Mouse (Mus musculus) limb, embryonic 10.5 days (tissue): ENCODE measurements around the gene Gm17078. TPM values are rescaled to one million over a fixed set of nuclear protein-coding genes. Genes with fewer than 3 reads are reported as not detected.
"Not testable (repeated sequence)": the region's sequence is repeated elsewhere in the genome, so short reads cannot be mapped to it uniquely, and the experiment has no call there.

Experiments
- DNase-seq: peaks from one replicate; pipeline ENCODE4 v3.0.0-alpha.2; 2017; ENCODE audit warnings: low spot score
- H3K27ac ChIP-seq: fragments of 300-500 bp; sonication (generic); 2 replicates; pipeline ENCODE4 v1.5.1; 2016; ENCODE audit warnings: mild to moderate bottlenecking
- H3K27me3 ChIP-seq: fragments of 300-500 bp; sonication (generic); 2 replicates; pipeline ENCODE4 v1.6.1; 2016; ENCODE audit warnings: low read depth, mild to moderate bottlenecking; ENCODE audit not compliant: poor library complexity, severe bottlenecking
- H3K36me3 ChIP-seq: fragments of 300-500 bp; sonication (generic); 2 replicates; pipeline ENCODE4 v1.6.1; 2016; ENCODE audit warnings: mild to moderate bottlenecking, moderate library complexity
- H3K4me1 ChIP-seq: fragments of 300-500 bp; sonication (generic); 2 replicates; pipeline ENCODE4 v1.6.1; 2016
- H3K4me3 ChIP-seq: fragments of 300-500 bp; sonication (generic); 2 replicates; pipeline ENCODE4 v1.5.1; 2016; ENCODE audit warnings: mild to moderate bottlenecking, moderate library complexity
- H3K9me3 ChIP-seq: fragments of 300-500 bp; sonication (generic); replicated peaks from 2 replicates; pipeline ENCODE4 v1.6.1; 2016; ENCODE audit warnings: mild to moderate bottlenecking
- WGBS: fragments of 180-500 bp; shearing (Covaris S2); methylation state at CpG from one replicate; pipeline ENCODE4 v1.1.7; 2016; 5-methylcytosine and 5-hydroxymethylcytosine counted together
- polyA plus RNA-seq: library from polyadenylated mRNA; unstranded; fragments of >200 nt; fragmentation: Nextera tagmentation; extraction: Ambion mirVana; gene quantifications from 2 replicates; pipeline ENCODE4 v1.2.1, GENCODE M21; 2016

The Gm17078 gene
- polyA plus RNA-seq: not detected in 2 replicates

DNA sequence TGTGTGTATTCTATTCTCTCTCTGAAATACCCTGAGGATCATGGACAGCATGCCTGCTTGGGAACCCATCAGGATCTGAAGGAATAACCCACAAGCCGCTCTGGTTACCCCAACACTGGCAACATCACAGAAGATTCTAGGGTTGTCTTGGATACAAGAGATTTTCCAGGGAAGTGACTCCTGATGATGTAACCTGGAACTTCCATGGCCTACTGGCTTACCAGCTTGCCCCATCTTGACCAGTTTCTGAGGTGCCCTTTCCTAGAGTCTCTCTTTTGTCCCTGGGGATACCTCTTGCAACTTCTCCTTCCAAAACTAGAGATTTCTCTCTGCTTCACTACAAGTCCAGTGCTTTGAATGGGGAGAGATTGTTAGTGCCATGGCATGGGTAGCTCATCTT, at the start of gene Gm17078:
Gm17078 (minus strand) TSS at position 101 of the 400 bp plus-strand sequence.
- Histone ChIP-seq H3K27me3 (no peaks in the 10 kb centered on the region), H3K4me3 (no peak within 1 kb of the TSS), H3K4me1 (no peaks in the 10 kb centered on the region), H3K36me3 (no peaks in the 10 kb centered on the region), H3K9me3 (no peaks in the 10 kb centered on the region), H3K27ac (no peak within 1 kb of the TSS)
- no peak for DNase-seq
- WGBS: 92% methylated on average over 1 of the region's 1 CpGs

DNA sequence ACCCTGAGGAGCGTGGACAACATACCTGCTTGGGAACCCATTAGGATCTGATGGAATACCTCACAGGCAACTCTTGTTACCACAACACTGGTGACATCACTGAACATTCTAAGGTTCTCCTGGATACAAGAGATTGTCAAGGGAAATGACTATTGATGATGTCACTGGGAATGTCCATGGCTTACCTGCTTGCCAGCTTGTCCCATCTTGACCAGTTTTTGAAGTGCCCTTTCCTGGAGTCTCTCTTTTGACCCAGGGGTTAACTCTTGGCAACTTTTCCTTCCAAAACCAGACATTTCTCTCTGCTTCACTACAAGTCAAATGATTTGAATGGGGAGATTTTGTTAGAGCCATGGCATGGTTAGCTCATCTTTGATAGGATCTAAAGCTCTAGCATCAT, 24.5 kb upstream of the Gm17078 start, which contains the start of gene Gm4181:
Gm4181 (minus strand) TSS at position 101 of the 400 bp plus-strand sequence.
- not testable (repeated sequence) for DNase-seq, H3K27me3 ChIP-seq, H3K4me1 ChIP-seq, H3K36me3 ChIP-seq, H3K4me3 ChIP-seq, H3K27ac ChIP-seq, H3K9me3 ChIP-seq
- 100% methylated on average over 1 of the region's 1 CpGs for WGBS

DNA sequence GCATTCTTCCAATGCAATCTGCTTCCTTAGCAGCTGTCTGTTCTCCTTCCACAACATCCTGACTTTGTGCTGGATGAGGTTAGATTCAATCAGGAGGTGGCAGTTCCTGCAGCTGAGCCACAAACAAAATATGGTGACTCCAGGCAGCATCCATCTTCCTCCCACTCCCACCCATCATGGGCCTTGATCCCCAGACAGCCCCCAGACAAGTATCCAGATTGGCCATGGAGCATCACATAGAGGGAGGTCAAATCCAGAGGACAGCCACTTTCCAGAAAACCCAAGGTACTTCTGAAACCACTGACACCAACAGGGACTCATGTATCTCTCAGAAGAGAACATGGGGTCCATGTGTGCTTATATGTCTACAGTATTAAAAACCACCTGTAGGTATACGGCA, 21.3 kb upstream of the Gm17078 start:
- H3K4me3 ChIP-seq, DNase-seq, H3K36me3 ChIP-seq, H3K27ac ChIP-seq, H3K4me1 ChIP-seq, H3K9me3 ChIP-seq, H3K27me3 ChIP-seq: not testable (repeated sequence)
- 81% methylated on average over 1 of the region's 1 CpGs for WGBS

DNA sequence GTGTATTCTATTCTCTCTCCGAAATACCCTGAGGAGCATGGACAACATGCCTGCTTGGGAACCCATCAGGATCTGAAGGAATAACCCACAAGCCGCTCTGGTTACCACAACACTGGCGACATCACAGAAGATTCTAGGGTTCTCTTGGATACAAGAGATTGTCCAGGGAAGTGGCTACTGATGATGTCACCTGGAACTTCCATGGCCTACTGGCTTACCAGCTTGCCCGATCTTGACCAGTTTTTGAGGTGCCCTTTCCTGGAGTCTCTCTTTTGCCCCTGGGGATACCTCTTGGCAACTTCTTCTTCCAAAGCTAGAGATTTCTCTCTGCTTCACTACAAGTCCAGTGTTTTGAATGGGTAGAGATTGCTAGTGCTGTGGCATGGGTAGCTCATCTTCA, 19.1 kb downstream of the Gm17078 start, which contains the start of gene Gm17174:
Gm17174 (minus strand) TSS at position 101 of the 400 bp plus-strand sequence.
- WGBS: 92% methylated on average over 4 of the region's 4 CpGs
- not testable (repeated sequence) for DNase-seq, H3K27me3 ChIP-seq, H3K4me1 ChIP-seq, H3K9me3 ChIP-seq, H3K4me3 ChIP-seq, H3K36me3 ChIP-seq, H3K27ac ChIP-seq

DNA sequence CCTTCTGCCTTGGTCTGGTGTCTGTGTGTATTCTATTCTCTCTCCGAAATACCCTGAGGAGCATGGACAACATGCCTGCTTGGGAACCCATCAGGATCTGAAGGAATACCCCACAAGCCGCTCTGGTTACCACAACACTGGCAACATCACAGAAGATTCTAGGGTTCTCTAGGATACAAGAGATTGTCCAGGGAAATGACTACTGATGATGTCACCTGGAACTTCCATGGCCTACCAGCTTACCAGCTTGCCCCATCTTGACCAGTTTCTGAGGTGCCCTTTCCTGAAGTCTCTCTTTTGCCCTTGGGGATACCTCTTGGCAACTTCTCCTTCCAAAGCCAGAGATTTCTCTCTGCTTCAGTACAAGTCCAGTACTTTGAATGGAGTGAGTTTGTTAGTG, 37.1 kb downstream of the Gm17078 start, which contains the start of gene Gm17175:
Gm17175 (minus strand) TSS at position 101 of the 400 bp plus-strand sequence.
- not testable (repeated sequence) for H3K27me3 ChIP-seq, H3K4me3 ChIP-seq, H3K36me3 ChIP-seq, DNase-seq, H3K27ac ChIP-seq, H3K4me1 ChIP-seq, H3K9me3 ChIP-seq
- 93% methylated on average over 2 of the region's 2 CpGs for WGBS

Other genes starting within 250 kb of the Gm17078 start
- gene Gm7247, start 249.6 kb downstream of the Gm17078 start, polyA plus RNA-seq: not detected in 2 replicates
- not detected in 2 replicates for gene Vmn2r88, start 200.5 kb downstream of the Gm17078 start, polyA plus RNA-seq
- gene Vmn2r89, start 159.5 kb downstream of the Gm17078 start, polyA plus RNA-seq: not detected in 2 replicates
- 0.09 TPM in 1 of 2 replicates, not detected in the other for gene Gm5622, start 58.5 kb downstream of the Gm17078 start, polyA plus RNA-seq
- not detected in 2 replicates for gene Gm17175, start 37.2 kb downstream of the Gm17078 start, polyA plus RNA-seq
- not detected in 2 replicates for gene Gm17174, start 19.2 kb downstream of the Gm17078 start, polyA plus RNA-seq
- not detected in 2 replicates for gene Gm4181, start 24.4 kb upstream of the Gm17078 start, polyA plus RNA-seq
- not detected in 2 replicates for gene Gm17079, start 84.2 kb upstream of the Gm17078 start, polyA plus RNA-seq
- gene Gm5800, start 105.9 kb upstream of the Gm17078 start, polyA plus RNA-seq: not detected in 2 replicates
- gene Ang4, start 162.3 kb upstream of the Gm17078 start, polyA plus RNA-seq: not detected in 2 replicates
- gene AY358078, start 188.7 kb upstream of the Gm17078 start, polyA plus RNA-seq: not detected in 2 replicates
- not detected in 2 replicates for gene Ear6, start 242.4 kb upstream of the Gm17078 start, polyA plus RNA-seq